Mouse (Mus musculus) CH12.LX (cell line): ENCODE results near the gene Hivep2. TPM values are rescaled to one million over a fixed set of nuclear protein-coding genes. Genes with fewer than 3 reads are reported as not detected.

Experiments used
- DNase-seq: peaks from one replicate; pipeline ENCODE4 v3.0.0-alpha.2; 2013; ENCODE audit errors: extremely low read depth
- H3K27ac ChIP-seq: 2 replicates; pipeline ENCODE4 v1.5.1; 2012; ENCODE audit warnings: low read depth, mild to moderate bottlenecking, control low read depth, moderate library complexity; ENCODE audit not compliant: insufficient read depth
- H3K27me3 ChIP-seq: replicated peaks from 2 replicates; pipeline ENCODE3; 2012; ENCODE audit warnings: inconsistent platforms
- H3K36me3 ChIP-seq, 2 experiments: replicated peaks in 1 of 2; 2 replicates each; pipeline versions ENCODE3 to v1.6.1; 2012; ENCODE audit warnings: inconsistent platforms in 1 of 2, low read length in 1 of 2, mild to moderate bottlenecking in 1 of 2, mixed read lengths in 1 of 2, moderate library complexity in 1 of 2; ENCODE audit not compliant: control insufficient read depth in 1 of 2, insufficient read depth in 1 of 2
- H3K4me1 ChIP-seq, 2 experiments: 2 replicates each; pipeline ENCODE4 v1.6.1; 2012; ENCODE audit warnings: inconsistent platforms in 1 of 2, moderate library complexity in 1 of 2; ENCODE audit not compliant: insufficient read depth in 2 of 2, control insufficient read depth in 1 of 2
- H3K4me2 ChIP-seq: 2 replicates; pipeline ENCODE4 v1.6.1; 2012; ENCODE audit warnings: low read depth, mild to moderate bottlenecking, control low read depth; ENCODE audit not compliant: poor library complexity, insufficient read depth, severe bottlenecking
- H3K4me3 ChIP-seq, 3 experiments: fragments of 150-350 bp in 1 of 3; sonication (generic) in 1 of 3; replicated peaks in 1 of 3; 2 replicates each; pipeline versions ENCODE3 to v1.5.1; 2011 to 2012; ENCODE audit warnings: low read depth in 2 of 3, low read length in 2 of 3, mild to moderate bottlenecking in 2 of 3, moderate library complexity in 2 of 3, control low read depth in 1 of 3, improper control_type of control experiment in 1 of 3, inconsistent platforms in 1 of 3, mixed read lengths in 1 of 3; ENCODE audit not compliant: poor library complexity in 1 of 3
- H3K79me2 ChIP-seq: replicated peaks from 2 replicates; pipeline ENCODE4 v1.6.1; 2012; ENCODE audit warnings: mild to moderate bottlenecking, moderate library complexity; ENCODE audit not compliant: control insufficient read depth, poor library complexity, insufficient read depth, severe bottlenecking; ENCODE audit errors: extremely low read depth
- H3K9ac ChIP-seq: 2 replicates; pipeline ENCODE4 v1.6.1; 2012; ENCODE audit warnings: low read depth, mild to moderate bottlenecking, control low read depth, moderate library complexity; ENCODE audit not compliant: insufficient read depth
- H3K9me3 ChIP-seq: replicated peaks from 2 replicates; pipeline ENCODE3; 2012; ENCODE audit warnings: low read length, inconsistent platforms, mixed read lengths
- ELF1 ChIP-seq: IDR thresholded peaks from 2 replicates; pipeline ENCODE4 v1.6.1; 2014; ENCODE audit warnings: low read depth, mild to moderate bottlenecking, inconsistent platforms, low read length, improper control_type of control experiment
- EP300 ChIP-seq: IDR thresholded peaks from 2 replicates; pipeline ENCODE4 v1.6.1; 2011; ENCODE audit warnings: low read length, improper control_type of control experiment
- ETS1 ChIP-seq: conservative IDR thresholded peaks from 2 replicates; pipeline ENCODE4 v1.6.1; 2012; ENCODE audit warnings: low read depth, mild to moderate bottlenecking, inconsistent platforms, low read length, improper control_type of control experiment, moderate library complexity
- JUN ChIP-seq: IDR thresholded peaks from 2 replicates; pipeline ENCODE4 v1.6.1; 2011; ENCODE audit warnings: low read depth, mild to moderate bottlenecking, low read length, improper control_type of control experiment, moderate library complexity; ENCODE audit not compliant: insufficient read depth
- MAFK ChIP-seq: IDR thresholded peaks from 2 replicates; pipeline ENCODE4 v1.6.1; 2011; ENCODE audit warnings: low read length, improper control_type of control experiment; ENCODE audit not compliant: insufficient replicate concordance
- MAX ChIP-seq: IDR thresholded peaks from 2 replicates; pipeline ENCODE4 v1.6.1; 2011; ENCODE audit warnings: low read length, improper control_type of control experiment
- MEF2A ChIP-seq: IDR thresholded peaks from 2 replicates; pipeline ENCODE4 v1.6.1; 2014; ENCODE audit warnings: low read depth, mild to moderate bottlenecking, inconsistent platforms, low read length, improper control_type of control experiment, borderline replicate concordance
- MXI1 ChIP-seq: IDR thresholded peaks from 2 replicates; pipeline ENCODE4 v1.6.1; 2011; ENCODE audit warnings: mild to moderate bottlenecking, low read depth, low read length, improper control_type of control experiment
- NELFE ChIP-seq: IDR thresholded peaks from 2 replicates; pipeline ENCODE4 v1.6.1; 2011; ENCODE audit warnings: low read depth, low read length, improper control_type of control experiment
- NRF1 ChIP-seq: IDR thresholded peaks from 2 replicates; pipeline ENCODE4 v1.6.1; 2014; ENCODE audit warnings: low read depth, mild to moderate bottlenecking, inconsistent platforms, low read length, improper control_type of control experiment, moderate library complexity
- POLR2A ChIP-seq: IDR thresholded peaks from 2 replicates; pipeline ENCODE4 v1.6.1; 2011; ENCODE audit warnings: low read depth, mild to moderate bottlenecking, improper control_type of control experiment, low read length
- POLR2AphosphoS2 ChIP-seq: IDR thresholded peaks from 2 replicates; pipeline ENCODE4 v1.6.1; 2011; ENCODE audit warnings: low read depth, low read length, improper control_type of control experiment
- RAD21 ChIP-seq: IDR thresholded peaks from 2 replicates; pipeline ENCODE4 v1.6.1; 2011; ENCODE audit warnings: low read depth, mild to moderate bottlenecking, low read length, improper control_type of control experiment, moderate library complexity
- SMC3 ChIP-seq: IDR thresholded peaks from 2 replicates; pipeline ENCODE4 v1.6.1; 2011; ENCODE audit warnings: low read depth, low read length, improper control_type of control experiment
- TCF12 ChIP-seq: IDR thresholded peaks from 2 replicates; pipeline ENCODE4 v1.6.1; 2014; ENCODE audit warnings: low read depth, mild to moderate bottlenecking, inconsistent platforms, low read length, improper control_type of control experiment
- UBTF ChIP-seq: IDR thresholded peaks from 2 replicates; pipeline ENCODE4 v1.6.1; 2012; ENCODE audit warnings: low read depth, mild to moderate bottlenecking, inconsistent platforms, low read length, improper control_type of control experiment, moderate library complexity
- USF1 ChIP-seq: IDR thresholded peaks from 2 replicates; pipeline ENCODE4 v1.6.1; 2014; ENCODE audit warnings: low read depth, mild to moderate bottlenecking, inconsistent platforms, low read length, improper control_type of control experiment
- USF2 ChIP-seq: conservative IDR thresholded peaks from 2 replicates; pipeline ENCODE4 v1.6.1; 2011; ENCODE audit warnings: low read depth, low read length, improper control_type of control experiment
- ZMIZ1 ChIP-seq: IDR thresholded peaks from 2 replicates; pipeline ENCODE4 v1.6.1; 2012; ENCODE audit warnings: low read depth, mild to moderate bottlenecking, inconsistent platforms, low read length, improper control_type of control experiment
- dilution Hi-C: fragments of 300-500 bp; cut with MboI; formaldehyde crosslinking; loops from 2 replicates; pipeline ENCODE4 v1.14.3; 2020; ENCODE audit warnings: low sequenced_read_pairs; ENCODE audit not compliant: extremely low pct_unique_long_range_greater_than_20kb, extremely low pct_ligation_motif_present
- in situ Hi-C: fragments of 300-500 bp; cut with MboI; formaldehyde crosslinking; loops from 3 replicates; pipeline ENCODE4 v1.14.3; 2019; ENCODE audit warnings: low sequenced_read_pairs, low pct_ligation_motif_present, low pct_unique_long_range_greater_than_20kb, mixed read lengths
- polyA plus RNA-seq: library from polyadenylated mRNA; unstranded; fragments of >175 nt; gene quantifications from 2 replicates; pipeline ENCODE4 v1.2.1, GENCODE M21; 2012; ENCODE audit warnings: low read depth; ENCODE audit not compliant: insufficient read length
- total RNA-seq, 2 experiments: library from RNA; depleted of rRNA; stranded (reverse); fragments of 300-350 nt in 1 of 2; fragments of >200 nt in 1 of 2; gene quantifications; 2 replicates each; pipeline ENCODE4 v1.2.3; 2012 to 2014

Hivep2 gene
- total and polyA plus RNA-seq, 3 experiments = 0.59 to 2.7 (median 1.4) TPM

DNA sequence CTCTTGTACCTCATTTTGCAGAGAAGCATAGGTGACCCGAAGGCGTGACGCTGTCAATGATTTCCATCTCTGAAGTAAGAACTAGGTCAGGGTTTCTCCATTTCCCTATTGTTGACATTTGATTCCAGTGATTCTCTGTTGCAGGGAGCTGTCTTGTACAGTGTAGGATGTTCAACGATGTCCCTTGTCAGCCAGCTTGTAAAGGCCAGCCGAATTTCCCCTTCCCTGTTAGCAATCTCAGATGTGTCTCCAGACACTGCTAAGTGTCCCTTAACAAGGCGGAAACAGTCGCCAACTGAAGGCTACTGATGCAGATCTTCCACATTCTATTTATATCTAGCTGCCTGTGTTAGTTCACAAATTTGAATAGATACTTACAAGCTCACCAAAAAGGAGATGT lies 68.9 kb downstream of the Hivep2 start:
- Histone ChIP-seq H3K9me3 (no peaks in the 10 kb centered on the region), H3K4me2 (0 out of 2 replicates have a peak overlapping the region, but pooled peaks have one; percentile 19), H3K4me3 (no peak overlapping the region), H3K79me2 (no peaks in the 10 kb centered on the region; the same call in 1 of the 2 replicates), H3K27me3 (no peaks in the 10 kb centered on the region), H3K4me1 (peaks cover 10 to 26% of the 10 kb centered on the region in 2 experiments), H3K9ac (no peak overlapping the region), H3K27ac (no peak overlapping the region)
- DNase-seq = peak; percentile 44
- dilution Hi-C loops = no loop called here
- in situ Hi-C loops = no loop called here
- TF ChIP-seq ZMIZ1 (no peak), MEF2A (peak; percentile 88), UBTF (no peak), NRF1 (no peak), USF2 (no peak)
- TF ChIP-seq, all 38 proteins: peak for 1
- peaks cover 0 to 2% of the 10 kb centered on the region in 2 experiments for H3K36me3 ChIP-seq

DNA sequence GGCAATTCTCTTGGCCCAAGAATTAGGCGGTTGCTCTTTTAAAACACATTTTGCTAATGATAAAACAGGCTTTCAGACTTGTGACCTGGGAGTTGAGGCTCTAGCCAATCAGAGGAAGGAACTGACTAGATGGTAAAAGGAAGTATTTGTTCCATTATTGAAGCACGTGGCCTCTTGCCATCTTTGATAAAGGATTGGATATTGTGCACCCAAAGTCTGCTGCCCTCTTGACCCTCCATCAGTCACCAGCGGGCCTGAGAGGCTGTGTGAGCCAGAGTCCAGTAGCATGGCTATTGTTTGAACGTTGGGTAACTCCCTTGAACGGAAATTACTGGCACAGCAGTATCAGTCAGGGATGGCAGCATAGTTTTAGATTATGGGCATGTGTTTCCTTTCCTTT lies 69.7 kb downstream of the Hivep2 start:
- no peak for DNase-seq
- no peak overlapping the region for H3K4me3 ChIP-seq
- no peaks in the 10 kb centered on the region for H3K27me3 ChIP-seq
- TF ChIP-seq SMC3 (no peak), NELFE (no peak), USF1 (no peak), RAD21 (no peak), MXI1 (no peak), NRF1 (no peak)
- H3K9me3 ChIP-seq = no peaks in the 10 kb centered on the region
- H3K36me3 ChIP-seq = peaks cover 0 to 2% of the 10 kb centered on the region in 2 experiments
- H3K9ac ChIP-seq = no peak overlapping the region
- dilution Hi-C loops = no loop called here
- H3K79me2 ChIP-seq = no peaks in the 10 kb centered on the region; the same call in 1 of the 2 replicates
- in situ Hi-C loops = no loop called here
- no peak overlapping the region for H3K4me2 ChIP-seq
- H3K4me1 ChIP-seq = peaks cover 10 to 27% of the 10 kb centered on the region in 2 experiments
- H3K27ac ChIP-seq = no peak overlapping the region

DNA sequence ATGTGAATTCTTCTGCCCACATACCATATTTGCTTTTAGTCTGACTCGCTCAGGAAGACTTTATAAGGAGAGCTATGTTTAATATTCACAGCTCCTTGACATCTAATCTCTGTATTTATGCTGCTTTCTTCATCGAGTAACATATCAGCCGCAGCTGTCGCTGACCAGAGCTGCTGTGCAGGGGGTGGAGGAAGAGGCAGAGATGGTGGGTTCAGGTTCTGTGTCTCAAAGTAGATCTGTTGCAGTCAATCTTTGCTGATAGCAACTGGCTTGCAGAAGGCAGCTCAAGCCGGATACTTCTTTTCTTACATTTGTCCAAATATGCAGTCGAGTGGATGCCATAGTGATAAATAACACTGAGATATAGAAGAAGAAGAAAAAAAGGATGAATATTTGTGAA lies 70.6 kb downstream of the Hivep2 start:
- H3K9me3 ChIP-seq = no peaks in the 10 kb centered on the region
- no peak overlapping the region for H3K4me3 ChIP-seq
- H3K27me3 ChIP-seq = no peaks in the 10 kb centered on the region
- H3K4me1 ChIP-seq = peaks cover 10 to 35% of the 10 kb centered on the region in 2 experiments
- no peak overlapping the region for H3K9ac ChIP-seq
- in situ Hi-C loops = no loop called here
- H3K36me3 ChIP-seq = peaks cover 0 to 2% of the 10 kb centered on the region in 2 experiments
- no peak for DNase-seq
- no peak for TF ChIP-seq POLR2A
- no peak for TF ChIP-seq MAFK
- TF ChIP-seq TCF12 = no peak
- TF ChIP-seq SMC3 = no peak
- TF ChIP-seq ELF1 = no peak
- no peak for TF ChIP-seq EP300
- no peak for TF ChIP-seq MAX
- TF ChIP-seq NRF1 = no peak
- no peak for TF ChIP-seq POLR2AphosphoS2
- TF ChIP-seq UBTF = no peak
- no peak for TF ChIP-seq ETS1
- TF ChIP-seq JUN = no peak
- no peak overlapping the region for H3K27ac ChIP-seq
- no peaks in the 10 kb centered on the region; the same call in 1 of the 2 replicates for H3K79me2 ChIP-seq
- H3K4me2 ChIP-seq = no peak overlapping the region
- dilution Hi-C loops = no loop called here
